Mouse (Mus musculus): ENCODE data around the gene Fkbp4.
"Not testable (repeated sequence)": the region's sequence is repeated elsewhere in the genome, so short reads cannot be mapped to it uniquely, and the experiment has no call there.

Fkbp4 gene

GRCm38 (mm10) chr6:128389185-128389584 lies 49.3 kb downstream of the Fkbp4 start:
- DNase-seq: no peak

GRCm38 (mm10) chr6:128385026-128385425 lies 53.5 kb downstream of the Fkbp4 start:
- no peak for DNase-seq

- DNase-seq: no peak
Measured at GRCm38 (mm10) chr6:128383752-128384151, 54.7 kb downstream of the Fkbp4 start.

- DNase-seq: no peak
Measured at GRCm38 (mm10) chr6:128381254-128381653, 57.2 kb downstream of the Fkbp4 start.

- DNase-seq: not testable (repeated sequence)
Measured at GRCm38 (mm10) chr6:128380594-128381167, 57.8 kb downstream of the Fkbp4 start.
